Mouse (Mus musculus) gastrocnemius, postnatal 4 days (tissue): Measurements from ENCODE around the gene Itgad. TPM values are rescaled to one million over a fixed set of nuclear protein-coding genes. Genes with fewer than 3 reads are reported as not detected.

Experiments used
- DNase-seq, 2 experiments: peaks; one replicate each; pipeline ENCODE4 v3.0.0; 2021 to 2022; ENCODE audit warnings: low spot score in 2 of 2, mixed read lengths in 2 of 2
- total RNA-seq, 2 experiments: library from RNA; stranded (reverse); gene quantifications; 2 replicates each; pipeline ENCODE4 v1.2.3; 2021

Itgad gene
- total RNA-seq, 2 experiments from 2014 or later: not detected

GRCm38 (mm10) chr7:128242331-128242730, 88.2 kb downstream of the Itgad start:
- DNase-seq: no peak

GRCm38 (mm10) chr7:128243921-128244320, 89.7 kb downstream of the Itgad start:
- no peak for DNase-seq

GRCm38 (mm10) chr7:128244410-128245025, 90.3 kb downstream of the Itgad start:
- no peak for DNase-seq

- DNase-seq: no peak
These were observed 91.4 kb downstream of the Itgad start for GRCm38 (mm10) chr7:128245547-128245946.

- peak; percentile 54 to 73 for DNase-seq
These were observed 92.6 kb downstream of the Itgad start, which contains the start of gene Tgfb1i1 for GRCm38 (mm10) chr7:128246496-128247391. Gene Tgfb1i1 (plus strand): TSS chr7:128246812.

- peak; percentile 71 to 90 for DNase-seq
These were observed 93.3 kb downstream of the Itgad start for GRCm38 (mm10) chr7:128247443-128247842.

GRCm38 (mm10) chr7:128248081-128249042, 94.2 kb downstream of the Itgad start:
- no peak for DNase-seq

- DNase-seq: no peak
These were observed 95.8 kb downstream of the Itgad start for GRCm38 (mm10) chr7:128249998-128250397.

GRCm38 (mm10) chr7:128251946-128252345, 97.8 kb downstream of the Itgad start:
- no peak for DNase-seq

GRCm38 (mm10) chr7:128252609-128253008, 98.4 kb downstream of the Itgad start:
- DNase-seq: no peak

GRCm38 (mm10) chr7:128254978-128255377, 100.8 kb downstream of the Itgad start:
- DNase-seq: no peak

GRCm38 (mm10) chr7:128255757-128256156, 101.6 kb downstream of the Itgad start:
- DNase-seq: no peak

GRCm38 (mm10) chr7:128256783-128257334, 102.7 kb downstream of the Itgad start:
- DNase-seq: no peak

GRCm38 (mm10) chr7:128265411-128265810, 111.2 kb downstream of the Itgad start, which contains the start of gene Slc5a2:
Gene Slc5a2 (plus strand): TSS chr7:128265657.
- DNase-seq: no peak

GRCm38 (mm10) chr7:128266056-128266455, 111.9 kb downstream of the Itgad start:
- DNase-seq: no peak

GRCm38 (mm10) chr7:128267391-128267790, 113.2 kb downstream of the Itgad start:
- no peak for DNase-seq

- no peak for DNase-seq
These were observed 113.6 kb downstream of the Itgad start for GRCm38 (mm10) chr7:128267813-128268212.

- DNase-seq: no peak
These were observed 116.3 kb downstream of the Itgad start for GRCm38 (mm10) chr7:128270431-128270850.

- DNase-seq: no peak
These were observed 117.3 kb downstream of the Itgad start for GRCm38 (mm10) chr7:128271496-128271895.
